Mouse (Mus musculus) right cerebral cortex, postnatal 14 days (tissue): ENCODE results near the gene Spem2.

Experiments used
- DNase-seq: peaks from one replicate; pipeline ENCODE4 v3.0.0; 2022

Spem2 gene

DNA sequence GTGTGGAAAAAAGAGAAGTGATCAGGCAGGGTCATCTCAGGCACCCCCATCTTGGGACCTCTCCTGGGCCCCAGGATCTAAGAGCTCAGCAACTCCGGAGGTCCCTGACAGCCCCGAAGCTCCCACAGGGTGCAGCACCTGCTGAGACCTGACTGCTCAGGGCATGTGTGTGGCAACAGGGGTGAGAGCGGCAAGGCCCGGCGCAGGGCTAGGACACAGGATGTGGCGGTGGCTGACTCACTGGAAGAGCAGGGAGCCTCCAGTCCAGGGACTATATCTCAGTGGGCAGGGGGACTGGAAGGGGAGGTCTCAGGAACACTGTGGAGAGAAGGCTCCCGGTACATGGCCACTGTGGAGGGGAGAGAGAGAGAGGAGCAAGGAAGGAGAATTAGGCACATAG lies 20.3 kb downstream of the Spem2 start:
- no peak for DNase-seq

- no peak for DNase-seq
Observed at GRCm38 (mm10) chr11:69795983-69796435, 22.3 kb downstream of the Spem2 start.

GRCm38 (mm10) chr11:69795168-69795982 lies 22.9 kb downstream of the Spem2 start, which contains the start of gene Chrnb1:
Chrnb1 (minus strand) TSS chr11:69795943.
- peak; percentile 82 for DNase-seq

GRCm38 (mm10) chr11:69793429-69793828 lies 24.8 kb downstream of the Spem2 start:
- DNase-seq = no peak

- DNase-seq = no peak
Observed at GRCm38 (mm10) chr11:69791420-69791819, 26.8 kb downstream of the Spem2 start.

- no peak for DNase-seq
Observed at GRCm38 (mm10) chr11:69789431-69789830, 28.8 kb downstream of the Spem2 start.

- no peak for DNase-seq
Observed at GRCm38 (mm10) chr11:69787306-69787705, 31.0 kb downstream of the Spem2 start.

DNA sequence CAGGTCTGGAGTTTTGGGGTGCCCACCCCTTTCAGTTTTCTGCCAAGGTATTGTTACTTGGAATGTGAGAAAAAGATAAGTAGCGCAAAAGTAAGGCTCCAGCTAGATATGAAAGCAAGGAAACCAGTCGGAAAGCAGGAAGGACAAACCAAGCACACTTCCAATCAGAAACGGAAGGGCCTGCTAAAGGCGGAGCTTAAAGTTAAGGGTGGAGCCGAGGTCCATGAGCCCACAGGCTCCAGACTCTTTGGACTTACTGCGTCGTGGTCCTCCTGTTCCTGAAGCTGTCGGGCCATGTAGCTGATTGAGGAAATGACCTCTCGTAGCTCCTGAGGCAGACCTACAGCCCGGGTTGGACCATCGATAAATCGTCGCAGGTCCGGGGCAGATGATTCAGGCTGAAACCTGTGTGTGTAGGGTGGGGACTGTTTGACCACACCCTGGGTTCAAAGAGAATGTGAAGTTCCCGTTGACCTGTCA lies 33.4 kb downstream of the Spem2 start:
- no peak for DNase-seq

DNA sequence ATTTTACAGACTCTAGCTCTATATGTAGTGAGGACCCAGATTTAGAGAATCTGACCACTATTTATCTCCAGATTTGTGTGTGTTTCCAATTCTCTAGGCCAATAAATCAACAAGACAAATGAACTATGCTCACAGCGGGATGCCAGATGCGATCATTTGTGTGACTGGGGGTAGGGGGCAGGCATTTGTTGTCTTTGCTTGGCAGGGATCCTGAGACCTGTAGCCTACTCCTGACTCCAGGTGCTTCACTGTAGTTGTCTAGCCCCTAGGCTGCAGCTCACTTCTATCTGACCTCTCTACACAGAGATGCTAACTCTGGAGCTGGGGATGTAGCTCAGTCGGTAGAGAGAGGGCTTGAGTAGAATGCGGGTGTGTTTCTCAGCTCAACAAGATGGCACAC lies 36.4 kb downstream of the Spem2 start:
- DNase-seq = no peak

GRCm38 (mm10) chr11:69778985-69779384 lies 39.3 kb downstream of the Spem2 start:
- DNase-seq = no peak

- DNase-seq = peak; percentile 59
Observed at GRCm38 (mm10) chr11:69778258-69778982, 39.8 kb downstream of the Spem2 start.

DNA sequence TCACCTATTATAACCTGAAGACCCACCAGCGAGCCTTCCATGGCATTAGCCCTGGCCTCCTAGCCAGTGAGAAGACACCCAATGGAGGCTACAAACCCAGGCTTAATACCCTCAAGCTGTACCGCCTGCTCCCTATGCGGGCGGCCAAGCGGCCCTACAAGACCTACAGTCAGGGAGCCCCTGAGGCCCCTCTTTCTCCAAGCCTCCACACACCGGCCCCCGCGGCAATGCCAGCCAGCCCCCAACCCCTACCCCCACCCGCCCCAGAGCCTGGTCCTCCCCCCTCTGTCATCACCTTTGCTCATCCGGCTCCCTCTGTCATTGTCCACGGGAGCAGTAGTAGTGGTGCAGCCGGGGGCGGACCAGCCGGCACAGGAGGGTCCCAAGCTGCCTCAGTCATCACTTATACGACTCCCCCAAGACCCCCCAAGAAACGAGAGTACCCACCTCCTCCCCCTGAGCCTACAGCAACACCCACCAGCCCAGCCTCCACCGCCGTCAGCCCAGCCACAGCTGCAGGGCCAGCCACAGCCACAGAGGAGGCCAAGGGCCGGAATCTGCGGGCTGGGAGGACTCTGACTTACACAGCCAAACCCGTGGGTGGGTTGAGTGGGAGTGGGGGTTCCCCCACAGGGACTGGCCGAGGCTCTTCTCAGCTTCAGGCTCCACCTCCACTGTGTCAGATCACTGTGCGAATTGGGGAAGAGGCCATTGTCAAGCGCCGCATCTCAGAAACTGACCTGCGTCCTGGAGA lies 40.6 kb downstream of the Spem2 start:
- DNase-seq = no peak

GRCm38 (mm10) chr11:69776488-69776887 lies 41.8 kb downstream of the Spem2 start:
- DNase-seq = no peak

DNA sequence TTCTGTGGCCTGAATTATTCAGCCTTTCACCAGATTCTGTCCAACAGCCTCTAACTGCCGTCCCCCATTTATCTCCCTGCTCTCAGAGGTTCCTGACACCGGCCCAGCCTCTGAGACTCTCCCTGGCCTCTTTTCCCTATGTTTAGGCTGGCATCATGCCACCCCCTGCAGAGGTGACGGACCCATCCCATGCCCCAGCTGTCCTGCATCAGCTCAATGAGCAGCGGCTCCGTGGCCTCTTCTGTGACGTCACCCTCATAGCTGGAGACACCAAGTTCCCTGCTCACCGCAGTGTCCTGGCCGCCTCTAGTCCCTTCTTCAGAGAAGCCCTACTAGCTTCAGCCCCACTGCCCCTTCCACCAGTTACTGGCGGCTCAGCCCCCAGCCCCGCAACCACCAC lies 42.5 kb downstream of the Spem2 start:
- no peak for DNase-seq

- no peak for DNase-seq
Observed at GRCm38 (mm10) chr11:69774961-69775360, 43.3 kb downstream of the Spem2 start.

GRCm38 (mm10) chr11:69767625-69767909 lies 50.7 kb downstream of the Spem2 start:
- DNase-seq = no peak

DNA sequence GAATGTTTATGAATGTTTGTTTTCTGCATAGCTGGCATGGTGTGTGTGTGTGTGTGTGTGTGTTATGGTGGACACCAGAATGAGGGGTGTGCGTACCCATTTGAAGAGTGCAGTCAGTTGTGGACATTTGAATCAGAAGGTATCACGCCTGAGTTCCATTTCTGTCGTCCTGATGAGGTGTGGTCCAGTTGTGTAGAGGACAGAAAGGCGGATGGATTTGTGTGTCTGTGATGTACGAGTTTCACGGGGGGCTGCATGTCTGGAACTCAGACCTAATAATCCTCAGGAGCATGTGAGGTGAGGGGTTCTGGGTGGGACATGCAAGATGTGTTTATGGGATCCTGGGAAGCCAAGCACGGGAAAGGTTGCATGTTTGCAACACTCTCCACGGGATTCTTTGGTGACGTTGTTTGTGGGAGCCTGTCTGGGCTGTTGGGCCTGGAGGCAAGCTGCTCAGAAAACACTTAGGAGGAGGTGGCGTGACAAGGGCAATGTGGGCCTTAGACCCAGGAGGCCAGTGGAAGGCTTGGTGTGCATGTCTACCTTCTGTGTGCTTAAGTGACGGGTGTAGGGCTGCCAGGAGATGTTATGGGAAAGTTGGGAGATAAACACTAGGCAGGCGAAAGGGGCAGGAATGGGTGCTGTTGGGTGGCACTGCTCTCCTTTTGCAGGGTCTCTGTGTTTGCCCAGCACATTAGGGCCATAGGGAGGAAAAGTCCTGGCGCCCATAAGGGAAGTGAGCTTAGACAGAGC lies 51.2 kb downstream of the Spem2 start:
- no peak for DNase-seq
